ENCODE assay signal across 30 mouse cellular contexts in the genomic region with DNA sequence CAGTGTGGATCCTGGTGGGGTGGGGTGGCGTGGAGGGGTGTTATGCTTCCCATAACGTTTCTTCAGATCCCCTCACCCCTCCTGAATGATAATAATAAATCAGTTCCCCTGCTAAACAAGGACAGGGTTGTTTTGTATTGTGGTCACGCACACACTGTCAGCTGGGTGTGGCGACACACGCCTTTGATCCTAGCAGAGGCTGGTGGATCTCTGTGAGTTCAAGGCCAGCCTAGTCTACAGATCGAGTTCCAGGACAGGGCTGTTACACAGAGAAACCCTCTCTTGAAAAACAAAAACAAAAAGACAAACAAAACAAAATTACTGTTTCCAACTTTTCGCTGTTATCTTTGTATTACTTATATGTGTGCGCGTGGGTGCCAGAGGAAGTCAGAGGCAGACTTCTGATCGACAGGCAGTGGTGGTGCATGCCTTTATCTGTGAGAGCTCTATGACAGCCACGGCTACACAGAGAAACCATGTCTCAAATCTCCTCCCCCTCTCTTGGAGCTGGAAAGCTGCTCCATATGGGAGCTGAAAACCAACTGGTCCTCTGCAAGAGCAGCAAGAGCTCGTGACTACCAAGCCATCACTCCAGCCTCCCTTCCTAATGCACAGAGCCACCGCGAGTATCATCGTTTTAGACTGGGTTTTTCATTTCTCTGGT. TPM values are rescaled to one million over a fixed set of nuclear protein-coding genes. Genes with fewer than 3 reads are reported as not detected.
DNase-seq lines count a peak whose midpoint lies in the region; ATAC-seq and TF ChIP-seq lines count a peak whose summit lies in the region.
"Had no signal": no experiment of that assay in that cellular context is flagged by ENCODE, and none has a peak within 500 bp of the region (broad histone marks: within the 10 kb centered on the region; RNA-seq: fewer than 3 reads in every experiment).

No protein-coding gene starts in this region.

- H3K4me3 ChIP-seq in cortical plate, adult 2 months (ENCODE audit: insufficient read depth, low read length) = no peak overlapping the region
- H3K4me3 ChIP-seq in midbrain, embryonic 15.5 days = no peak overlapping the region
- H3K4me3 ChIP-seq: embryonic facial prominence, embryonic 12.5 days; erythroblast, embryonic 14.5 days; forebrain, embryonic 15.5 days; heart, adult 2 months; heart, embryonic 15.5 days; kidney, embryonic 15.5 days; limb, embryonic 13.5 days; liver, embryonic 13.5 days; lung, embryonic 15.5 days; midbrain, embryonic 12.5 days; neural tube, embryonic 12.5 days; stomach, embryonic 15.5 days had no signal

- H3K27me3 ChIP-seq in midbrain, embryonic 15.5 days (replicated peaks) = no peaks in the 10 kb centered on the region
- H3K27me3 ChIP-seq: embryonic facial prominence, embryonic 12.5 days; forebrain, embryonic 15.5 days; heart, embryonic 15.5 days; kidney, embryonic 15.5 days; limb, embryonic 13.5 days; liver, embryonic 13.5 days; lung, embryonic 15.5 days; midbrain, embryonic 12.5 days; neural tube, embryonic 12.5 days; Patski; stomach, embryonic 15.5 days had no signal

- H3K27ac ChIP-seq in cortical plate, adult 2 months (ENCODE audit: insufficient read depth, low read length) = peak overlapping the region; percentile 68
- H3K27ac ChIP-seq in midbrain, embryonic 15.5 days = no peak overlapping the region
- H3K27ac ChIP-seq: embryonic facial prominence, embryonic 12.5 days; forebrain, embryonic 15.5 days; heart, adult 2 months; heart, embryonic 15.5 days; kidney, embryonic 15.5 days; limb, embryonic 13.5 days; liver, embryonic 13.5 days; lung, embryonic 15.5 days; macrophage; midbrain, embryonic 12.5 days; neural tube, embryonic 12.5 days; stomach, embryonic 15.5 days had no signal

- no peak overlapping the region for H3K4me2 ChIP-seq in midbrain, embryonic 15.5 days
- H3K4me2 ChIP-seq: embryonic facial prominence, embryonic 12.5 days; forebrain, embryonic 15.5 days; heart, embryonic 15.5 days; kidney, embryonic 15.5 days; limb, embryonic 13.5 days; liver, embryonic 13.5 days; lung, embryonic 15.5 days; midbrain, embryonic 12.5 days; neural tube, embryonic 12.5 days; stomach, embryonic 15.5 days had no signal

- WGBS in midbrain, embryonic 15.5 days = 83% methylated on average over 15 of the region's 15 CpGs

- peaks cover 30% of the 10 kb centered on the region for H3K36me3 ChIP-seq in midbrain, embryonic 15.5 days (replicated peaks)

- no peaks in the 10 kb centered on the region for H3K9me3 ChIP-seq in midbrain, embryonic 15.5 days
- H3K9me3 ChIP-seq: embryonic facial prominence, embryonic 12.5 days; forebrain, embryonic 15.5 days; heart, embryonic 15.5 days; kidney, embryonic 15.5 days; limb, embryonic 13.5 days; liver, embryonic 13.5 days; lung, embryonic 15.5 days; midbrain, embryonic 12.5 days; neural tube, embryonic 12.5 days; stomach, embryonic 15.5 days had no signal

- peaks cover 12% of the 10 kb centered on the region for H3K4me1 ChIP-seq in cortical plate, adult 2 months (ENCODE audit: control insufficient read depth, insufficient read depth, low read length)
- peaks cover 17% of the 10 kb centered on the region for H3K4me1 ChIP-seq in midbrain, embryonic 15.5 days

- no peak for TF ChIP-seq CTCF in cortical plate, adult 2 months (IDR thresholded peaks at IDR 0.05; ENCODE audit: extremely low read depth, insufficient read depth, low read length)

- no peak overlapping the region for H3K9ac ChIP-seq in midbrain, embryonic 15.5 days
- H3K9ac ChIP-seq: embryonic facial prominence, embryonic 12.5 days; forebrain, embryonic 15.5 days; heart, embryonic 15.5 days; kidney, embryonic 15.5 days; limb, embryonic 13.5 days; liver, embryonic 13.5 days; lung, embryonic 15.5 days; midbrain, embryonic 12.5 days; neural tube, embryonic 12.5 days; stomach, embryonic 15.5 days had no signal

- intact Hi-C loops in left cerebral cortex, postnatal 14 days (cut with DNase I) = no loop called here

- DNase-seq in layer of hippocampus, adult 11-12 months (ENCODE audit: low spot score) = peak; percentile 61
- DNase-seq in layer of hippocampus, postnatal 25 days (ENCODE audit: extremely low spot score in 1 of 2, low spot score in 1 of 2) = no peak
- peak; percentile 68 for DNase-seq in ovary, adult 18-20 months (ENCODE audit: low spot score)
- DNase-seq in ovary, postnatal 10 days (ENCODE audit: low spot score) = no peak
- peak; percentile 53 to 78 for DNase-seq in left cerebral cortex, postnatal 14 days (ENCODE audit: low spot score in 2 of 2)
- DNase-seq in lung, postnatal 14 days = no peak
- DNase-seq: cerebellum, adult 9-11 months; gastrocnemius, postnatal 14 days; heart, adult 2 months; kidney, postnatal 4 days; liver, embryonic 13.5 days; thymus, adult 18-20 months had no signal

- TF ChIP-seq POLR2A in cortical plate, adult 2 months (IDR thresholded peaks at IDR 0.05; ENCODE audit: extremely low read depth, insufficient read depth, low read length) = no peak

- ATAC-seq in midbrain, embryonic 15.5 days (replicated peaks) = no peak
- ATAC-seq: activated CD4-positive, CD25-positive, alpha-beta regulatory T cell, adult 4 months; forebrain, embryonic 15.5 days; hindbrain, embryonic 16.5 days; intestine, embryonic 16.5 days; Patski had no signal

RNA-seq across cellular contexts. Expression of gene Rmnd5b, which starts 5.9 kb away (rescaled TPM):
- total RNA-seq in layer of hippocampus, postnatal 25 days (2021) = 10 to 100 TPM; 62.3 to 65.9 TPM
- 80.3 and 81.2 TPM in 2 replicates for polyA plus RNA-seq in cortical plate, adult 2 months (2012; rRNA removed)
- 10 to 100 TPM; 52.3 to 54.6 TPM for total RNA-seq in left cerebral cortex, postnatal 14 days (2021)
- polyA plus RNA-seq in midbrain, embryonic 15.5 days (2015; fragmentation: Nextera tagmentation; extraction: Ambion mirVana) = 83.7 and 89.3 TPM in 2 replicates

RNA-seq across cellular contexts. Expression of gene Nhp2, which starts 10.2 kb away (rescaled TPM):
- 10 to 100 TPM; 46.7 to 48.7 TPM for total RNA-seq in layer of hippocampus, postnatal 25 days (2021)
- 73.0 and 78.5 TPM in 2 replicates for polyA plus RNA-seq in cortical plate, adult 2 months (2012; rRNA removed)
- 10 to 100 TPM; 46.5 to 49.4 TPM for total RNA-seq in left cerebral cortex, postnatal 14 days (2021)
- 91.5 and 95.2 TPM in 2 replicates for polyA plus RNA-seq in midbrain, embryonic 15.5 days (2015; fragmentation: Nextera tagmentation; extraction: Ambion mirVana)

RNA-seq across cellular contexts. Expression of gene N4bp3, which starts 20.9 kb away (rescaled TPM):
- 10 to 100 TPM; 12.1 to 12.4 TPM for total RNA-seq in layer of hippocampus, postnatal 25 days (2021)
- polyA plus RNA-seq in cortical plate, adult 2 months (2012; rRNA removed) = 9.1 and 10.2 TPM in 2 replicates
- total RNA-seq in left cerebral cortex, postnatal 14 days (2021) = 10 to 100 TPM in 1 of 2 experiments, 1 to 10 TPM in 1; 9.1 to 11.0 TPM
- polyA plus RNA-seq in midbrain, embryonic 15.5 days (2015; fragmentation: Nextera tagmentation; extraction: Ambion mirVana) = 20.5 and 21.1 TPM in 2 replicates

RNA-seq across cellular contexts. Expression of gene D930048N14Rik, which starts 21.0 kb away (rescaled TPM):
- total RNA-seq in layer of hippocampus, postnatal 25 days (2021) = 1 to 10 TPM; 1.2 to 1.3 TPM
- polyA plus RNA-seq in cortical plate, adult 2 months (2012; rRNA removed) = 5.3 and 6.0 TPM in 2 replicates
- total RNA-seq in left cerebral cortex, postnatal 14 days (2021) = 1 to 10 TPM in 1 of 2 experiments, under 1 TPM in 1; 0.91 to 1.1 TPM
- 0.91 and 0.94 TPM in 2 replicates for polyA plus RNA-seq in midbrain, embryonic 15.5 days (2015; fragmentation: Nextera tagmentation; extraction: Ambion mirVana)
- total RNA-seq: hematopoietic stem cell, adult 5-6 weeks had no signal
- polyA plus RNA-seq: erythroblast, embryonic 14.5 days had no signal

RNA-seq across cellular contexts. Expression of gene Hnrnpab, which starts 23.1 kb away (rescaled TPM):
- total RNA-seq in layer of hippocampus, postnatal 25 days (2021) = 100 to 1,000 TPM; 154 to 161 TPM
- 98.4 and 100 TPM in 2 replicates for polyA plus RNA-seq in cortical plate, adult 2 months (2012; rRNA removed)
- total RNA-seq in left cerebral cortex, postnatal 14 days (2021) = 100 to 1,000 TPM; 131 to 144 TPM
- polyA plus RNA-seq in midbrain, embryonic 15.5 days (2015; fragmentation: Nextera tagmentation; extraction: Ambion mirVana) = 353 and 380 TPM in 2 replicates

Comparison
In these comparisons a context has a peak if more than half of its experiments do, and no peak if none do; other contexts are left out.
1. DNase-seq: peak in layer of hippocampus, adult 11-12 months (single experiment), ovary, adult 18-20 months (single experiment) and left cerebral cortex, postnatal 14 days (2 of 2); none in layer of hippocampus, postnatal 25 days (0 of 2), ovary, postnatal 10 days (single experiment) and lung, postnatal 14 days (single experiment).